Mouse (Mus musculus) stomach, postnatal 0 days (tissue): ENCODE measurements around the gene Tpo.

ENCODE experiments used
- CTCF ChIP-seq: IDR thresholded peaks from 2 replicates; pipeline ENCODE4 v1.5.1; 2016; ENCODE audit warnings: antibody characterized with exemption, low read depth, mild to moderate bottlenecking, moderate library complexity
- EP300 ChIP-seq: optimal IDR thresholded peaks from 2 replicates; pipeline ENCODE3; 2016; ENCODE audit warnings: antibody characterized with exemption

GRCm38 (mm10) chr12:30035841-30036568, 96.4 kb downstream of the Tpo start:
- TF ChIP-seq CTCF (no peak), EP300 (no peak)
